Mouse (Mus musculus) cerebellum, adult 2 months (tissue): ENCODE measurements around the gene Jsrp1.

ENCODE experiments used
- CTCF ChIP-seq: fragments of 200-500 bp; IDR thresholded peaks from 2 replicates; pipeline ENCODE4 v1.5.1; 2011; ENCODE audit warnings: low read depth, mild to moderate bottlenecking, control low read depth, low read length, moderate library complexity, borderline replicate concordance; ENCODE audit not compliant: insufficient read depth
- POLR2A ChIP-seq: fragments of 200-500 bp; IDR thresholded peaks from 2 replicates; pipeline ENCODE4 v1.6.1; 2011; ENCODE audit warnings: low read length, control low read depth, borderline replicate concordance; ENCODE audit not compliant: insufficient read depth

GRCm38 (mm10) chr10:80787517-80787916 is 25.8 kb downstream of the Jsrp1 start:
- TF ChIP-seq POLR2A, result no peak
- TF ChIP-seq CTCF, result no peak
